Mouse (Mus musculus) embryonic facial prominence, embryonic 12.5 days (tissue): ENCODE measurements around the gene Cep85l. TPM values are rescaled to one million over a fixed set of nuclear protein-coding genes. Genes with fewer than 3 reads are reported as not detected.

Experiments used
- ATAC-seq: fragments of 200-750 bp; cut with Nextera tagmentation; 2 replicates; pipeline ENCODE4 v1.8.0; 2017; ENCODE audit not compliant: insufficient number of reproducible peaks, insufficient read depth, low FRiP score, low TSS enrichment
- H3K27ac ChIP-seq: fragments of 300-500 bp; sonication (generic); 2 replicates; pipeline ENCODE4 v1.5.1; 2016; ENCODE audit warnings: mild to moderate bottlenecking
- H3K27me3 ChIP-seq: fragments of 300-500 bp; sonication (generic); 2 replicates; pipeline ENCODE4 v1.6.1; 2016; ENCODE audit warnings: mild to moderate bottlenecking, moderate library complexity
- H3K36me3 ChIP-seq: fragments of 300-500 bp; sonication (generic); 2 replicates; pipeline ENCODE4 v1.6.1; 2016; ENCODE audit warnings: mild to moderate bottlenecking
- H3K4me1 ChIP-seq: fragments of 300-500 bp; sonication (generic); 2 replicates; pipeline ENCODE4 v1.6.1; 2016
- H3K4me2 ChIP-seq: fragments of 300-500 bp; sonication (generic); replicated peaks from 2 replicates; pipeline ENCODE4 v1.6.1; 2016; ENCODE audit warnings: mild to moderate bottlenecking, moderate library complexity
- H3K4me3 ChIP-seq: fragments of 300-500 bp; sonication (generic); 2 replicates; pipeline ENCODE4 v1.5.1; 2016; ENCODE audit warnings: mild to moderate bottlenecking
- H3K9ac ChIP-seq: fragments of 300-500 bp; sonication (generic); 2 replicates; pipeline ENCODE4 v1.6.1; 2016; ENCODE audit warnings: mild to moderate bottlenecking, moderate library complexity
- H3K9me3 ChIP-seq: fragments of 300-500 bp; sonication (generic); 2 replicates; pipeline ENCODE4 v1.6.1; 2016; ENCODE audit warnings: mild to moderate bottlenecking, moderate library complexity
- WGBS: fragments of 180-500 bp; shearing (Covaris S2); methylation state at CpG from one replicate; pipeline ENCODE4 v1.1.7; 2016; 5-methylcytosine and 5-hydroxymethylcytosine counted together
- polyA plus RNA-seq: library from polyadenylated mRNA; unstranded; fragments of >200 nt; fragmentation: Nextera tagmentation; extraction: Ambion mirVana; gene quantifications from 2 replicates; pipeline ENCODE4 v1.2.1, GENCODE M21; 2016

Cep85l gene
- polyA plus RNA-seq, 1 experiment from 2014 or later = 7.9 TPM

- Histone ChIP-seq H3K27ac (no peak within 1 kb of the TSS), H3K27me3 (no peaks in the 10 kb centered on the region), H3K9ac (no peak within 1 kb of the TSS), H3K36me3 (no peaks in the 10 kb centered on the region), H3K9me3 (no peaks in the 10 kb centered on the region), H3K4me3 (no peak within 1 kb of the TSS), H3K4me2 (no peak within 1 kb of the TSS), H3K4me1 (no peaks in the 10 kb centered on the region)
- WGBS = 70% methylated on average over 6 of the region's 6 CpGs
- no peak for ATAC-seq
Observed at GRCm38 (mm10) chr10:53337162-53337923, 42.4 kb downstream of the Cep85l start, which contains the start of gene Pln. Pln (plus strand) TSS chr10:53337667.

GRCm38 (mm10) chr10:53335974-53336373, 43.8 kb downstream of the Cep85l start:
- Histone ChIP-seq H3K9me3 (no peaks in the 10 kb centered on the region), H3K27ac (no peak overlapping the region), H3K4me1 (no peaks in the 10 kb centered on the region), H3K4me2 (no peak overlapping the region), H3K36me3 (no peaks in the 10 kb centered on the region), H3K27me3 (no peaks in the 10 kb centered on the region), H3K9ac (no peak overlapping the region), H3K4me3 (no peak overlapping the region)
- WGBS = 88% methylated on average over 3 of the region's 3 CpGs
- ATAC-seq = no peak

DNA sequence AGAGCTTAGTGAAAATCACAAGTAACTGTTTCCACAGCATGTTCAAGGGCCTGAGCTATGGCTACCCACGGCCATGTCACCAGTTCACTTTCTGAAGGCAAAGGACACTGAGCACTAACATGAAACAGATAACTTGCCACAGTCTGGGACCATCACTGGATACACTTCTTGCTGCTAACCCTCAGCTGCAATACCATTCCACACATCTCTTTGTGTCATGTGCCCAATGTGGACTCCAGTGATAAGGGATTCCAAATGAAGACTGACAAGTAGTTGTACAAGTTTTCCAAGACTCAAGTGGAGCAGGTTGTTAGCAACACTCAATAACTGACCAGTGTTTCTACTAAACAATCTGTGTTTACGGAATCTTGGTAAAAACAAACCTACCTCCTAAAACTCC, 44.5 kb downstream of the Cep85l start:
- H3K4me1 ChIP-seq = no peaks in the 10 kb centered on the region
- H3K27me3 ChIP-seq = no peaks in the 10 kb centered on the region
- 83% methylated on average over 2 of the region's 2 CpGs for WGBS
- H3K4me3 ChIP-seq = no peak overlapping the region
- H3K36me3 ChIP-seq = no peaks in the 10 kb centered on the region
- H3K9me3 ChIP-seq = no peaks in the 10 kb centered on the region
- no peak overlapping the region for H3K9ac ChIP-seq
- no peak overlapping the region for H3K4me2 ChIP-seq
- ATAC-seq = no peak
- H3K27ac ChIP-seq = no peak overlapping the region

DNA sequence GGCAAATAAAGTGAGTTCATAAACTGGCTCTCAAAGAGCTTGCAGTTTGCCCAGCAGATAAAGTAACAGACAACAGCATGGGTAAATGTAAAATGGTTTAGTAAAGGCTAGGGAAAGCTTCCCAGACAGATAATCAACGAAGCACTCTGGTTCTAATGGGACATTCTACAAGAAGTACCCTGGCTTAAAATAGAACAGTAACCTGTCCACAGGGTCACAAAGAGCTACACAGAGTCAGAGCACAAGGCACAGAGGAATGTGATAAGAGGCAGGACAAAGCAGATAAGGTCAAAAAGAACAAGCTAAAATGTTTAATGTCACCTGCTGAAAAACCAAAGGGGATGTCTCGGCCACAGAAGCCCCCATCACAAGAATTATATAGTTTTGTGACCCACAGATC, 47.0 kb downstream of the Cep85l start:
- Histone ChIP-seq H3K27ac (no peak overlapping the region), H3K4me3 (no peak overlapping the region), H3K27me3 (no peaks in the 10 kb centered on the region), H3K36me3 (no peaks in the 10 kb centered on the region), H3K9ac (no peak overlapping the region), H3K4me2 (no peak overlapping the region), H3K4me1 (no peaks in the 10 kb centered on the region), H3K9me3 (no peaks in the 10 kb centered on the region)
- 78% methylated on average over 2 of the region's 2 CpGs for WGBS
- no peak for ATAC-seq

DNA sequence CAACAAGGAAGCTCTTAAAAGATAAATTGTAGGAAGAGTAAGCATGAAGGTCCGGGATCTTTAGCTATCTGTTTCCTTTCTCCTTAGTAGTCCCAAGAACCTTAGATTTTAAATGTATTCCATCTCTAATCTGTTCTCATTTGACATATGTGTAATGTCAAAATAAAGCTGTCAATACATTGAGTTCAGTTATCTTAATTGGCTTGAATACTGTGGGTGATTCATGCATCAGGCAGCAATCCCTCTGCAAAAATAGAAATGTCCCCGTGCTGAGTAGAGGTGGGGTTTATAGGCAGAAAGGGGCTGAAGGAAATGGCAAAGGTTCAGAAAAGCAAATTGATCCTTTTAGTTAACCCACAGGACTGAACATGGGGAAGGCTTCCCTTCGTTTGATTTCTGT, 50.5 kb downstream of the Cep85l start:
- Histone ChIP-seq H3K27me3 (no peaks in the 10 kb centered on the region), H3K4me2 (no peak overlapping the region), H3K9me3 (no peaks in the 10 kb centered on the region), H3K27ac (no peak overlapping the region), H3K4me3 (no peak overlapping the region), H3K4me1 (no peaks in the 10 kb centered on the region), H3K36me3 (no peaks in the 10 kb centered on the region), H3K9ac (no peak overlapping the region)
- no peak for ATAC-seq
- WGBS = 86% methylated on average over 3 of the region's 3 CpGs

- Histone ChIP-seq H3K27ac (no peak overlapping the region), H3K4me2 (no peak overlapping the region), H3K27me3 (no peaks in the 10 kb centered on the region), H3K4me3 (no peak overlapping the region), H3K9me3 (no peaks in the 10 kb centered on the region), H3K9ac (no peak overlapping the region), H3K36me3 (no peaks in the 10 kb centered on the region), H3K4me1 (no peaks in the 10 kb centered on the region)
- ATAC-seq = no peak
Observed at GRCm38 (mm10) chr10:53326367-53326766, 53.4 kb downstream of the Cep85l start.

- no peaks in the 10 kb centered on the region for H3K27me3 ChIP-seq
- H3K4me2 ChIP-seq = no peak overlapping the region
- WGBS = 52% methylated on average over 1 of the region's 1 CpGs
Observed at GRCm38 (mm10) chr10:53324663-53325062, 55.1 kb downstream of the Cep85l start.

DNA sequence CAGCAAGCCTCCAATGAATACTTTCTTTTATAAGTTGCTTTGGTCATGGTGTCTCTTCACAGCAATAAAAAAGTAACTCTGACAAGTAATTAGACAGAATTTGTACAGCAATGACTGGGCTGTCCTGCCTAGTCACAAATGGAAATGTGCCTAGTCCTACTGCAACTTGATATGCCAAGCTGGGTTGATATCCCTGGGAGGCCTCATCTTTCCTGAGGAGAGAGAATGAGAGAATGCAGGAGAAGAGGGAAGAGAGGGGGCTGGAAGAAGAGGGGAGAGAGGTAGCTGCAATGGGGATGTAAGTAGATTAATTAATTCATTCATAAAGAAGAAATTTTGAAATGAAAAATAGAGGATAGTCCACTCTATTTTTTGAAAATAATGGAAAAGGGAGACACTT, 56.4 kb downstream of the Cep85l start:
- H3K9ac ChIP-seq = no peak overlapping the region
- no peak overlapping the region for H3K27ac ChIP-seq
- no peaks in the 10 kb centered on the region for H3K9me3 ChIP-seq
- H3K4me2 ChIP-seq = no peak overlapping the region
- H3K27me3 ChIP-seq = no peaks in the 10 kb centered on the region
- no peak for ATAC-seq
- H3K36me3 ChIP-seq = no peaks in the 10 kb centered on the region
- no peaks in the 10 kb centered on the region for H3K4me1 ChIP-seq
- no peak overlapping the region for H3K4me3 ChIP-seq

More at GRCm38 (mm10) chr10:53324663-53325062, 55.1 kb downstream of the Cep85l start:
- H3K27ac ChIP-seq = no peak overlapping the region
- no peak overlapping the region for H3K9ac ChIP-seq
- ATAC-seq = no peak
- no peaks in the 10 kb centered on the region for H3K4me1 ChIP-seq
- H3K36me3 ChIP-seq = no peaks in the 10 kb centered on the region
- no peaks in the 10 kb centered on the region for H3K9me3 ChIP-seq
- no peak overlapping the region for H3K4me3 ChIP-seq

DNA sequence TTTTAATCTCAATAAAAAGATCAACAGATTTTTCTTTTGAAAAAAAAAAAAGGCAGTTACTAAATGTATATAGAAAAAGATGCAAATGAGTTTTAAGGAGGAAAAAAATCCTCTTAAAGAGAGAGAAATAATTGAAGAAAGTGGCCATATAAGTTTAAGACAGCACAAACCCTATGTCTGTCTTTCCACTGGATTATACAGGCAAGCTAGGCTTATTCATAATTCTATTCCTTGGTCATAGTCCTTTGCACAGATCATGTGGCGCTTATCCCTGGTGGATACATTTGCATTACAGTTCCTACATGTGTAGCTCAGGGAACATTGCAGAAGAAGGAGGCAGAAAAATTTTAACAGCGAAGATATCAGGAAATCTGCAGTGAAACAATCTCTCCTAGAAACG, 73.1 kb downstream of the Cep85l start:
- no peak overlapping the region for H3K27ac ChIP-seq
- H3K36me3 ChIP-seq = no peaks in the 10 kb centered on the region; the same call in 1 of the 2 replicates
- H3K4me1 ChIP-seq = no peaks in the 10 kb centered on the region
- no peaks in the 10 kb centered on the region for H3K9me3 ChIP-seq
- H3K4me2 ChIP-seq = no peak overlapping the region
- no peak overlapping the region for H3K4me3 ChIP-seq
- H3K27me3 ChIP-seq = no peaks in the 10 kb centered on the region
- no peak overlapping the region for H3K9ac ChIP-seq
- ATAC-seq = no peak
- 93% methylated on average over 3 of the region's 3 CpGs for WGBS

- H3K9ac ChIP-seq = no peak overlapping the region
- no peak for ATAC-seq
- no peak overlapping the region for H3K4me3 ChIP-seq
- WGBS = 50% methylated on average over 3 of the region's 3 CpGs
- H3K4me1 ChIP-seq = no peaks in the 10 kb centered on the region
- no peak overlapping the region for H3K27ac ChIP-seq
- H3K27me3 ChIP-seq = no peaks in the 10 kb centered on the region
- no peaks in the 10 kb centered on the region for H3K9me3 ChIP-seq
- no peak overlapping the region for H3K4me2 ChIP-seq
- H3K36me3 ChIP-seq = no peaks in the 10 kb centered on the region; the same call in 1 of the 2 replicates
Observed at GRCm38 (mm10) chr10:53305867-53306266, 73.9 kb downstream of the Cep85l start.

GRCm38 (mm10) chr10:53285147-53285546, 94.6 kb downstream of the Cep85l start:
- H3K4me3 ChIP-seq = no peak overlapping the region
- H3K4me2 ChIP-seq = no peak overlapping the region
- no peak overlapping the region for H3K27ac ChIP-seq
- no peak for ATAC-seq
- H3K4me1 ChIP-seq = no peaks in the 10 kb centered on the region
- H3K27me3 ChIP-seq = no peaks in the 10 kb centered on the region
- no peak overlapping the region for H3K9ac ChIP-seq
- no peaks in the 10 kb centered on the region for H3K9me3 ChIP-seq
- peaks cover 17% of the 10 kb centered on the region for H3K36me3 ChIP-seq

DNA sequence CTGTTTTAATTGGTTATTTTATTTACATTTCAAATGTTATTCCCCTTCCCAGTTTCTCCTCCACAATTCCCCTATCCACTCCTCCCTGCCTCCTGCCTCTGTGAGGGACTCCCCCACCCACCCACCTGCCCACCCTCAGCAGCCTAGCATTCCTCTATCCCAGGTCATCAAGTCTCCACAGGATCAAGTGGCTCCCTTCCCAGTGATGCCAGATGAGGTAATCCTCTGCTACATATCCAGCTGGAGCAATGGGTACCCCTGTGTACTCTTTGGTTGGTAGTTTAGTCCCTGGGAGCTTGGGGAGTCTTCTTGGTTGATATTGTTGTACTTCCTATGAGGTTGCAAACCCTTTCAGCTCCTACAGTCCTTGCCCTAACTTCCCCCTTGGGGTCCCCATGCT, 107.5 kb downstream of the Cep85l start:
- no peak overlapping the region for H3K27ac ChIP-seq
- H3K9ac ChIP-seq = no peak overlapping the region
- no peak overlapping the region for H3K4me3 ChIP-seq
- no peak overlapping the region for H3K4me2 ChIP-seq
- ATAC-seq = no peak
- no peaks in the 10 kb centered on the region for H3K9me3 ChIP-seq
- 0 out of 2 replicates have a peak, but pooled peaks cover under 1% of the 10 kb centered on the region for H3K36me3 ChIP-seq
- no peaks in the 10 kb centered on the region for H3K4me1 ChIP-seq
- H3K27me3 ChIP-seq = no peaks in the 10 kb centered on the region
